Mouse (Mus musculus): ENCODE data around the gene Kdm2b.
A peak's percentile ranks its signal among the peaks of the same experiment; 100 is the strongest.

Kdm2b gene

DNA sequence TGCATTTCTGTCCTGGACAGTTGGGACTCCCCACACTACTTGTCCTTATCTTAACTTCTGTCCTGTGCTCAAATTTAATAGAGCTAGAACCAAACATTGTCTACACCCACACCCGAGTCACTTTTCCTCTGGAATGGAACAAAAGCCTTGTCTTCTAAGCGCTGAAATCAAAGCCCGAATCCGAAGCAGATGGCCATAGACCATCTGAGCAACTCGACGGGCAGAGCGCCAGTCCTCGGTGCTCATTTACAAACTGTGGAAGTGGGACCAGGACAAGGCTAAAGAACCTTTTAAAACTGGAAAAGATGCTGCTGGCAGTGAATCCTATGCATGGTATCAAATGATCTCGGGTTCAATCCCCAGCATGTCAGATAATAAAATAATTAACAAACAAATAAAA, 17.5 kb downstream of the Kdm2b start:
- DNase-seq (ENCODE audit: low spot score), result no peak

DNA sequence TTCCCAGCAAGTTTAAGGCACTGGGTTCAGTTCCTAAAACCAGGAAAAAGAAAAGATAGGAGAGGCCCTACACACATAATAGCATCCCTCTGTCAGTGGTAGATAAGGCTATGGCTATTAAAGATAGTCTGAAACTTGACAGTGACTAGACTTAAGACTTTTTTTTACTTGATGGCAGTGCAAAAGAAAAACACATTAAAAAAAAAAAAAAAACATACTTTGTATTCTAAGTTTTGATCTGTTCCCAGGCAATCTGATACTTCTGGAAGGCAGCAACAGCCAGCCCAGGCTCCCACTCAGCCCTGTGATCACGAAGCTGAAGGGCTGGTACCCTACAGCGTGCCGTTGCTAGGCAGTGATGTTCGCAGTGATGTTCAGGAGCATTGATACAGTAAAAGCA, 18.2 kb downstream of the Kdm2b start:
- DNase-seq (ENCODE audit: low spot score), result no peak

DNA sequence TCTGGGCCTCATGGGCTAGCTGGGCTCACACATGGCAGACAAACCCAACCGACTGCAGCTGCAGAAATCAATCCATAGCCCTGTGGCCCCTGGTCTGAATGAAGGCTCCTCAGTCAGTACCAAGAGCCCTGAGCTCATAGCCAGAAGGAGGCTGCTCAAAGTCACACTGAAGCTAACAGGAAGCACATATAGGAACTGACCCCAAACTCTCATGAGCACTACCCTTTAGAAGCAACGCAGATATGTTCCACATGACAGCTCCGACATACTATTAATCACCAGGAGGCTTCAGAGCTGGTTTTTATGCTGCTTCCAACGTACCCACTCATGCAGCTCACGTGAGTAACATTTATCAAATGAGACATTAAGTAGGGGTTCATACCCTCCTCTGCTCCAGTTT, 19.6 kb downstream of the Kdm2b start:
- no peak for DNase-seq (ENCODE audit: low spot score)

DNA sequence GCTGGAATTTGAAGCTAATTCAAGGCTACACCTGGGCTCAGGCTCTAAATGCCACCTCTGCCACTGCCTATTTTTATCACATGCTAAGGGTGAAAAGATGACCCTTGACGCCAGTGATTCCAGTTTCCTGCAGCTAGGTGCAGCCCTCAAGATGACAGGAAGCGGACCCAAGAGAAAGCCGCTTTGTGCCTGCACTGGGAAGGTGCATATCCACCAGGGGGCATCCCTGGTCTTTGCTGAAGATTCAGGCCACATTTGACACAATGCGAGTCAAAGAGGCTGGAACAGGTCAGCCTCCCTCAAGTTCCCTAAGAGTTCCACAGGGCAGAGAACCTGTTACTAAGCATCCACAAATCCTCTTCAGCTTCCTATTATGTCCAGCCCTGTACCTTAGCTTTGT, 21.3 kb downstream of the Kdm2b start:
- DNase-seq (ENCODE audit: low spot score), result peak; percentile 66

DNA sequence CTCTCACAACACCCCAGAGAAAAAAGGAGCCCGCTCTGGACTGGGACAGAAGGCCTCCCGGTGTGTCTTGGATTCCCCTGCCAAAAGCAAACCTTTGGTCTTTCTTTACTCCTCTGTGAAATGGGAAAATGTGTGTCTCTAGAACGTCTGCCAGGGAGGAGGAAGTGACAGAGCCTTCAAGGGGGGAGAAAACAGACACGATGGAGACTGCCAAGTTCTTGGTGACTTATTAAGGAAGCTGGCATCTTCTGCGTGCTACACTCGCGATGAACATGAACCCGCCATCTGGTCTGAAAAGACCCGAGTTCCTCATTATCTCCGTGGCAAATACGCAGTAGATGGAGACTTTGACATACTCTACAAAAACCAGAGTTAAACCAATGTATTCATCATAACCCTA, 24.2 kb downstream of the Kdm2b start:
- DNase-seq (ENCODE audit: low spot score), result no peak

DNA sequence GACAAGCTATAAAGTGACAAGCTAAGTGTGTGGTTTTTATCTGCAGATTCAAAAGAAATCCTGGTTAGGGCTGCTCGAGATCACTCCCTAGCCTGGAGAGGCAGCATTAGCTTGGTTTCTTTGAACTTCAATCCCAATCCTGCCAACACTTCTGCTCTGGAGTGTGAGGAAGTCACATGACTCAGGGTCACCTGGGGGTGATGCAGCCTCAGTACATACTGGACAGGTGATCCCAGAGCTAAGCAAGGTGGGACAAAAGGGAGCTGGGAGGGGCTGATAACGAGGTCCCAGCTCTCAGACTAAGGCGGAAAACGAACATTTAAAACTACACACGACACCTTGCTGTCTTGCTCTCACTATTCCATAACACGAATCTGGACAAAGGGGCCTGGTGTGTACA, 24.8 kb downstream of the Kdm2b start:
- DNase-seq (ENCODE audit: low spot score), result no peak

DNA sequence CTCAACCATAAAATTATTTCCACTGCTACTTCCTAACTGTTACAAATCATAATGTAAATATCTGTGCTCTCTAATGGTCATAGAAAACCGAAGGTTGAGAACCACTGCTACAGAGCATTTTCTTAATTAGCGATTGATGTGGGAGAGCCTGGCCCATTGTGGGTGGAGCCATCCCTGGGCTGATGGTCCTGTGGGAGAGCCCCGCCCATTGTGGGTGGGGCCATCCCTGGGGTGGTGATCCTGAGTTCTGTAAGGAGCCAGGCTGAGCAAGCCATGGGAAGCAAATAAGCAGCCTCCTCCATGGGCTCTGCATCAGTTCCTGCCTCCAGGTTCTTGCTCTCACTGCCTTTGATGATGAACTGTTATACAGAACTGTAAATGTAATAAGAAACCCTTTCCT, 27.7 kb downstream of the Kdm2b start:
- DNase-seq (ENCODE audit: low spot score), result no peak

DNA sequence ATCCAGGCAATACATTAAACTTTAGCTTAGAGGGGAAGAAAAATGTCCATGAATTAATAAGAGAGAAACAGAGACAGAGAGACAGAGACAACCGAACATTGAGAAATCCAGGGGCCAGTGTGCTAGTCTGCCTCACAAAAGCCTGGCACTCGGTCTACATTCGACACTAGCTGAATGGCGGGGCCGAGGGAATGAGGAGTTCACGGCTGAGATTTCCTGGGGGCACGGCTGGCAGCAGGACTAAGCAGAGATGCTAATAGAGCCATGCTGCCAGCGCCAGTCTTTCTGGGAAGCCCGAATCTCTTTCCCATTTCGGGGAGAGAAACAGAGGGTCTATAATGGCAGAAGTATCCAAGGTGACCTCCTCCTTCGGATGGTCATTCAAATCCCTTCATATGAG, 30.2 kb downstream of the Kdm2b start:
- no peak for DNase-seq (ENCODE audit: low spot score)

DNA sequence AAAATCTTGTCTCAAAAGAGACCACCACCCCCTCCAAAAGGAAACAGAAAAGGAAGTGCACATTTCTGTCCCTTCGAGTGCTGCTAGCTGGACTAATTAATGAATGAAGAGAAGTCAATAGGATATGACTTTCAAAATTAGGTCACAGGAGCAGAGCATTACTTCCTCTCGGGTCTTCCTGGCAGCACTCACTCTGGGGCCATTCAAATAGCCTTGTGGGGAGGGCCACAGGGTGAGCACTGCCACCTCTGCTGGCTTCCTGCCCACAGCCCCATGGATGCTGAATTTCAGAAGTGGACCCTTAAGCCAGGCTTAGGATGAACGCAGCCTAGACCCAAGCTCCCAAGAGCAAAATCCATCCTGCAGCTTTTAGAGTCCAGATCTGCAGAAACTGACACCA, 33.6 kb downstream of the Kdm2b start:
- no peak for DNase-seq (ENCODE audit: low spot score)

DNA sequence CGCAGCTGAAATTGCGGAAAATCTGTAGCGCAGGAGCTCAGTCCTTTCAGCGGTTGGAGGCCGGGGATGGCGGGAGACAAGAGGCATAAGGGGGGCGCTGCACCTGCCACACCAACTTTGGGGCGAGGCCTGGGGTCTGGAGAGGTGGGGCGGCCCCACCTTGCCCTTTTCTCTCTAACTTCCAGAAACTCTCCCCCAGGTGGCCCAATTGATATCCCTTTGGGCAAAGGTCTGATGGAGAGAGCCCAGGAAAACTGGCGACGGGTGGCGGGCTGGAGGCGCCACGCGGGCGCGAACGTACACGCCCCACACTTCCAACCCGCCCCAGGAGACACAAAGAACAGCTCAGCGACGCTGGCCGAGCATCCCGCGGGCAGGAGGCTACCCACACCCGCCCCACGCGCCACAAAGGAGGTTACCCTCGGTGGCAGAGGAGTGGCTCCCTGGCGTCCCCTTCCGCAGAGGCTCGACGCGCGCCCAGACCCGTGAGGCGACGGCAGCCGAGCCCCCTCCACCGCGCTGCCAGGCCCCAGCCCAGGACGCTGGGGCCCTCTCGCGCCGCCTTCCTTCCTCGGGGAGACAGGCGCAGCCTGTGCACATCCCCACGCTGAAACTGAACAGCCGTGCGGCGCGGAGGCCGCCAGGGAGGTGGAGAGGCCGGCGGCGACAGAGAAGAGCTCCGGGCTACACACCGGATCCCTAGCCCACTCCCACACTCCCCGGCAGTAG, 37.5 kb downstream of the Kdm2b start:
- no peak for DNase-seq (ENCODE audit: low spot score)

DNA sequence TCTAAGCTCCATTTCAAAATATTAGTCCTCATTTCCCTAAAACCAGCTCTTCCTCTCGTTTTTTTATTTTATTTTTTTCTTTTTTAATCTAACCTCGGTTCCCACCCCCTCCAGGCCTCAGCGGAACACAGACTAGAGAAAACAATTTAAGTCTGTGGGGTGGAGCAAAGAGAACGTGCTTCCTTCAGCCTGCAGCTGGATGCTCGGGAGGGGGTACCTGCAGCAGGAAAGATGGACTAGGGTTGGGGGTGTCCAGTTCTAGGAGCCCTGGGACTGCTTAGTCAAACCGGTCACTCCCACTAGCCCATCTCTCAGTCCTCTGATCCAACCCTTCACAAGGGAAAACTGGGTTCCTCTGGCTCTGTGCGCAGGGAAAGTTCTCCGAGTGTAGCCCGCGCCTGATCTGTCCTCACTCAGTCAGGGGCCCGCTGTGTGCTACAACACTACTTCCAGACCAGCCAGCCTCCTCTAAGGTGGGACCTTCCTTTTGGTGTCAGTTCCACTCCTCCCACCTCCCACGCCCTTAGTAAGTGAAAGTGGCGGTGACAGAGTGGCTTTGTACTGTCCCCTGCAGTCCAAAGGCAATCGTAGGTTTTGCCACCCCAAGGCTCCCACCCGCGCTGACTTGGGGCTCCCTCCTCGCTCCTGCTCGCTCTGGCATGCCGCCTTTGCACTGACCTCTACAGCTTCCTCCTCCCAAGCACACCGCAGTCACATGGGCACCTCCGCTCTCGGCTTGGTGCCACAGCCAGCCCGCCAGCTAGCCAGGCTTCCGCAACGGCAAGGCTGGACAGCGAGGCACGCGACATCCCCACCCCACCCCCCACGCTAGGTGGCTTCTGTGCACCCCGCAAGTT, 38.3 kb downstream of the Kdm2b start:
- DNase-seq (ENCODE audit: low spot score), result no peak

DNA sequence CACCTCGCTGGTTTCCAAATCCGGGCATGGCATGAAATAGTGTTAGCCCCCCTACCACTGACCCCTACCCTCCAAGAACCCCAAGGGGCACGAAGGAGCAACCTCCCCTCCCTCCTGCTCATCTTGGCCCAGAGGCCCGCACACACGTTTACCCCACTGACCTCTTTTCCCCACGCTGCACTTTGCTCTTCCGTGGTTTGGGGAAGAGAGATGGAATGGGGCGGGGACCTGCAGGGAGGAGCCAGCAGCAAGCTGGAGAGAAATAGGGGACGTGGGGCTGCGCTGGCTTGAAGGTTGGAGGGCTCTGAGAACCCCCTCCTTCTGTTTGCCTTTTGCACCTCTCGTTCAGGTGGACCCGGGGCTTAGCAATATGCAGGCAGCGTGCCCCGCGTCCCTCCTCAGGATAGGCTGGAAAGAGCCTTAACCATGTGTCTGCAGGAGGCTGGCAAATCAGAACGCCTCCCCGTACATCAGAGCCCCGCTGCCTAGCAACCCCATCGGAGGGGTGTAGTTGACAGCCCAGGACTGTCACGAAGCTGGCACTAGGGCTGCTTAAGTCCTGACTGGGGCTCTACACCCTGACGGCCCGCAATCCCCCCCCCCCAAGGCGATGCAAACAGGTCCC, 39.2 kb downstream of the Kdm2b start:
- no peak for DNase-seq (ENCODE audit: low spot score)

DNA sequence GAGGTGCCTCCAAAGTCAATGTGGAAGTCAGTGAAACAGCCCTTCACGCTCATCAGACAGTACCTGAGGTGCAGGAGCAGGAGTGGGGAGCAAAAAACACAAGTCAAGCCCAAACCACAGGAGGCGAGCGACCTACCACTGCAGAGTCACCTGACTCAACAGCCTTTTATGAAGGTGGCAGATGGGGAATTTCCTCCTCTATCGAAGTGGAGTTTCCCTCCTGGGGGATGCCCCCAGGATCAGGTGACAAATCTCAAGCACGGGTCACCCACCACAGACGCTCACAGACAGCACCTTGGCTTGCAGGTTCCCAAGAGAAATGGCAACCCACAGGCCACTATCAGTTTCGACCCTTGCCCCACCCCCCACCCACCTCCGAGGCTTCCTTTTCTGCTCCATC, 40.5 kb downstream of the Kdm2b start:
- DNase-seq (ENCODE audit: low spot score), result no peak

DNA sequence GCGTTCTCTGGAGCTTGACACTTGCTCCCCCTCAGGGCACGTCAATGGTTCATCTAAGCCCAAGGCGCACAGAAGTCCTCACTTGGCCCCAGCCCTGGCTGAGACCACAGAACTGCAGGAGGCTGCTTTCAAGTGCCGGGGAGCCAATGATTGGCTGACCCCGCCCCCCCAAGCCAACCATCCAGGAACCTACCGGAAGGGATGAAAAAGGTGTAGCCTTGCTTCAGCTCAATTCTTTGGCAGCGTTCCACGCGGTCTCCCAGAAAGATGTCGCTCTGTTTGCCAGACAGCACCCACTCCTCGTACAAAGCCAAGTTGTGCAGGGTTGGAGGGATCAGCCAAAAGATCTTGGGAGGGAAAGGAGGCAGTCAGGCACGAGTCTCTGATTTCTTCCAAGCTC, 42.1 kb downstream of the Kdm2b start:
- no peak for DNase-seq (ENCODE audit: low spot score)

DNA sequence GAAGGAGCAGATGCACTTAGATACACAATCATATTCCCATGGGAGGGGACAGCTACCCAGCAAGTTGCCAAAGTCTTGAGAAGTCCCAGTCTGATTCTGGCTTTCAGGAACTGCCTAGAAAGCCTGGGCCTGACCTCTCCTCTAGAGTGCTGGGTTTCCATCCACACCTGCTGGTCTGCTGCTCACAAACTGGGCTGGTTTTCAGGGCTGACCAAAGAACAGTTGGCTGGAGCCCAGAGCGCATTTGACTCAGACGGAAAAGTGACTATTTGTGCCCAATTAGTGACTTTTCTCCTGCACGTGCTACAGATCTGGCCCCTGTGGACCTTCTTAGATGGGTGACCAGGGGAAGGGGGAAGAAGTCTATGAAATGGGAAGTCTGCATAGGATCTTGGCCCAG, 50.9 kb downstream of the Kdm2b start:
- DNase-seq (ENCODE audit: low spot score), result no peak

DNA sequence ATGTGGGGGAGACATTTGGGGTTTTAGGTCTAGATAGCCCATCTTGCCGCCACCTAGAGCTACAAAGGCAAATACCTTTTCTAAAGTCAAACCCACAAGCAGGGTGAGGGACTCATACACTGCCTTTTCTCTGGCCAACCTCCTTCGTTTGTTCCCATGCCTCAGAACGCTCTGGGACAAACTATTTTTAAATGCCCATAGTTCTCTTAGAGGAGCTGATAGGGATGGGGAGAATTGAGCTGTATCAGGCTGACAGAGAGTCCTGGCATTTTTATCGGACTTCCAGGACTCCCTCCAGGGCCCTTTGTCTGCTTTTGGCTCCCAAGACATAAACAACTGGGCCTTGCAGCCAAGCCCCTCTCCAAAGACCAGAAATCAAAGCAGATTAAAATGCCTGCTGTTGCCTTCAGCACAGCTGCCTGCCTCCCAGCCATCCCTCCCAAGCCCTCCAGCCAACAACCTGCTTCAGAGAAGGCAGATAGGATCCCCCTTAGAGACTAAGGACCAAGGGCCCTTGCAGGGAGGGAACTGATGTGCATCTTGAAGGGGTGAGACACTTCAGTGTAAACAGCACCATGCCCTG, 51.6 kb downstream of the Kdm2b start:
- DNase-seq (ENCODE audit: low spot score), result no peak

DNA sequence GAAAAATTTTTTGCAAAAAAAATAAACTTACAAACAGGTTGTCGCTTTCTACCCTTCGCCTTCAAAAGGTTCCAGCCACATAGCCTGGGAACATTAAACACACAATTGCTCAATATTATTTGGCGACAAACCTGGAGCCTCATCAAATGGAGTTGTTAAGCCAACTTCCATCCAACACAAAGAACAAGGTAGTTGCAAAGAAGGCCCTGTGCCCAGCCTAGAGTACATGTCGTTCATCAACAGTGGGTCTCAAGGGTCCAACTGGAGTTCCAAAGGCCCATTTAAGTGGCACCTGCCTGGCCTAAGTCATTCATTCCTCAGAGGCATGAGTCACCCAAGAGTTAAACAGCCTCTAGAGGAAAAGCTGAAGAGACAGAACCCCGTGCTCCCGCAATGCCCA, 52.6 kb downstream of the Kdm2b start:
- DNase-seq (ENCODE audit: low spot score), result no peak

DNA sequence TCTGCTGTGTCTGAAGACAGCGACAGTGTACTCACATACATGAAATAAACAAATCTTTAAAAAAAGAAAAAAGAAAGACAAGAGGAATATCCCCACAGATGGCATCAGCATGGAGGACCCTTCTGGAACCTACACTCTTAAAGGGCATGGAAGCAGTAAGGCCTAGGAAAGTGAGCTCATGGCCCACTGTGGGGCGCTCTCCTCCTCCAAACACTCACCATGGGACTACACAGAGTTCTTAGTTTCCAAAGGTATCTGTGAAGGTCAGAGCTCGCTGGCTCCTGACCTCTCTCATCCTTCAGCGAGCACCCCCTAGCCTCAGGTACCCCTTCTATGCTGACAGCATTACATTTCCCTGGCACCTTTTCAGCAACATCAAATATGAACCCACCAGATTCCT, 53.8 kb downstream of the Kdm2b start:
- no peak for DNase-seq (ENCODE audit: low spot score)

DNA sequence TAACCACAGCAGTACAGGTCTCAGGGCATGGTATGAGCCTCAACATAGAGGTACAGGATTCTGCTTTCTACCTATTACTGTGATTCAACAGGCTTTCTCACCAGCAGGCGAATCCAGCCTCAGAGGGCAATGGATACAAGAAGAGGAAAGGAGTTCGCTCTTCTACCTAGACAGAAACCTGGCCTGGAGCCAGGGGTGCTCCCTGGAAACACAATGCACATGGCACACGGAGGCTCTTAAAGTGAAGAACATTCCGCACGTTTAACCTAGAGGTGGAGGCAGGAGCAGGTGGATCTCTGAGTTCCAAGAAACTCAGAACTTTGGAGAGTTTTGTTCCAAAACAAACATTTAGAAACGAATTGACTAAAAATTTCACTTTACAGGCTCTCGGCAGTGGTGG, 58.6 kb downstream of the Kdm2b start:
- no peak for DNase-seq (ENCODE audit: low spot score)

DNA sequence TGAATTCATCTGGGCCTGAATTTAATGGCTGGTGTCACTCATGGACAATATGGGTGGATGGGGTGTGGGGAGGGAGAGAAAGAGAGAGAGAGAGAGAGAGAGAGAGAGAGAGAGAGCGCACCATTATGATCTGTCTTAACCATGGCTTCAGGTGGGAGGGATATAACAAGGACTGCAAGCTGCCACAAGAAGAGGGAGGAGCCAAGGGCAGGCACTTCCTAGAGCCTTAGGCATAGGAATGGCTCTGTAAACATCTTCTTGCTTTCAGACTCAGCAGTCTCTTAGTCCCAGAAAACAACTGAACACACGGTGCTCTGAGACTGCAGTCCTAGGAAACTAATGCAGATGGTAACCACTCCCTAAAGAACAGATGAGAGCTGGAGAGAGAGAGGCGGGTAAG, 61.3 kb downstream of the Kdm2b start:
- no peak for DNase-seq (ENCODE audit: low spot score)

DNA sequence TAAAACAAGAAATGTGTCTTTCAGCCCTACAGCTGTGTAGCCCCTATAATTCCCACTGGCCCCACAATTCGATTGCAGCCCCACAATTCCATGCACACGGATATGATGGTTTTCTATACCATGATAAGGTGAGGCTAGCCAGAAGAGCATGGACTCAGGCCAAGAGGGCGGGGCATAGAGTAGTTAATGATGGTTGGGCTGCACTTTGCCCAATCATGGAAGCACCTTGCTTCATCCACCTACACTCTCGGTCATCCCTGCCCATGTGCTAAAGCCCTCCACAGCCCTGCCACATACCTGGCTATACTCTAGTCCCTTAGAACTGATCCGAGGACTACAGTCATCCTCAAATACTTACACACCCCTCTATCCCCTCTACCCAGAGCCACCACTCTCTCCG, 61.9 kb downstream of the Kdm2b start:
- no peak for DNase-seq (ENCODE audit: low spot score)

DNA sequence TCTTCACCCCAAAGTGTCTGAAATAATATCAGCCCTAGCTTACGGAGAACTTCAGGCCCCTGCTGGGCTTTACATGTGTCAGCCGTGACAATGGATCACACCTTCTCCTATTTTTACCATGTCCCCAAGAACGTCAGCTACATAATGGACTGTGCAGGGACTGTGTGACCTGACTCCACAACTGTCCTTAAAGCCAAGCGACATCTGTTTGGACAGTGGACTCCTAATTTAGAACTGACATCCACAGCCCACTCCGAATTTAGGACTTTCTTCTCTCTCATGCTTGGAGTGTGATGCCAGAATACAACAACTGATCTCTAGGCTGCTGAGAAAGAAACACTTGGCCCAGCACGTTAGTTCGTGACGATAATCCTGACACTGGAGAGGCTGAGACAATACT, 62.5 kb downstream of the Kdm2b start:
- no peak for DNase-seq (ENCODE audit: low spot score)

DNA sequence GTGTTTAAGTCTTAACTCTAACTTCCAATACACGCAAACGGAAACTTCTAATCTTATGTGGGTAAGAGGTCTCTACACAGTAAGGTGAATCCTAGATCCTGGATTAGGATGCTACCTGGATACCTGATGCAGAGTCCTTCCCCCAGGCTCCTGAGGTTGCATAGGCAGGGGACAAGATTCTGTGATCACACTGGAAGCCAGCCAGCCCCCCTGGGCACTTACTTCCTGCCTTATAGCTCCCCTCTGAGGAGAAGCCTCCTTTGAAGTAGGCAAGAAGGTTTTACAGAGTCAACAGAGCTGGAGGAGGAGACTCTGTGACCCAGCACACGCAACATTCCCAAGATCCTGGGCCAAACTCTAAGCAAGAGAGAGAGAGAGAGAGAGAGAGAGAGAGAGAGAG, 63.3 kb downstream of the Kdm2b start:
- no peak for DNase-seq (ENCODE audit: low spot score)

Measured in ovary, postnatal 14 days (tissue).